Mouse (Mus musculus) limb, embryonic 13.5 days (tissue): ENCODE results near the gene Fsd1. TPM values are rescaled to one million over a fixed set of nuclear protein-coding genes. Genes with fewer than 3 reads are reported as not detected.

Experiments
- ATAC-seq: fragments of 200-750 bp; cut with Nextera tagmentation; 2 replicates; pipeline ENCODE4 v1.8.0; 2017; ENCODE audit warnings: low read depth, moderate number of reproducible peaks, moderate TSS enrichment; ENCODE audit not compliant: low FRiP score
- H3K27ac ChIP-seq: fragments of 300-500 bp; sonication (generic); 2 replicates; pipeline ENCODE4 v1.5.1; 2015; ENCODE audit warnings: inconsistent platforms, mild to moderate bottlenecking, moderate library complexity
- H3K27me3 ChIP-seq: fragments of 300-500 bp; sonication (generic); 2 replicates; pipeline ENCODE4 v1.6.1; 2015; ENCODE audit warnings: mild to moderate bottlenecking, inconsistent platforms
- H3K36me3 ChIP-seq: fragments of 300-500 bp; sonication (generic); 2 replicates; pipeline ENCODE4 v1.6.1; 2015; ENCODE audit warnings: inconsistent platforms, mild to moderate bottlenecking, moderate library complexity
- H3K4me1 ChIP-seq: fragments of 300-500 bp; sonication (generic); 2 replicates; pipeline ENCODE4 v1.6.1; 2015; ENCODE audit warnings: inconsistent platforms
- H3K4me2 ChIP-seq: fragments of 300-500 bp; sonication (generic); replicated peaks from 2 replicates; pipeline ENCODE4 v1.6.1; 2015; ENCODE audit warnings: inconsistent platforms, mild to moderate bottlenecking, moderate library complexity
- H3K4me3 ChIP-seq: fragments of 300-500 bp; sonication (generic); 2 replicates; pipeline ENCODE4 v1.5.1; 2015; ENCODE audit warnings: moderate library complexity, mild to moderate bottlenecking, inconsistent platforms
- H3K9ac ChIP-seq: fragments of 300-500 bp; sonication (generic); 2 replicates; pipeline ENCODE4 v1.6.1; 2015; ENCODE audit warnings: mild to moderate bottlenecking, inconsistent platforms
- H3K9me3 ChIP-seq: fragments of 300-500 bp; sonication (generic); 2 replicates; pipeline ENCODE4 v1.6.1; 2016; ENCODE audit warnings: inconsistent platforms
- WGBS: fragments of 180-500 bp; shearing (Covaris S2); methylation state at CpG from one replicate; pipeline ENCODE4 v1.1.7; 2015; 5-methylcytosine and 5-hydroxymethylcytosine counted together
- polyA plus RNA-seq: library from polyadenylated mRNA; unstranded; fragments of >200 nt; fragmentation: Nextera tagmentation; extraction: Ambion mirVana; gene quantifications from 2 replicates; pipeline ENCODE4 v1.2.1, GENCODE M21; 2015

Fsd1 gene
- polyA plus RNA-seq, 1 experiment from 2014 or later, result 36.4 TPM

GRCm38 (mm10) chr17:56036176-56036900, 50.0 kb downstream of the Fsd1 start, which contains the start of gene Sh3gl1:
Sh3gl1 (minus strand) TSS chr17:56036635.
- peak within 1 kb of the TSS; percentile 72 for H3K4me2 ChIP-seq
- H3K27ac ChIP-seq, result peak within 1 kb of the TSS; percentile 88
- H3K9me3 ChIP-seq, result no peaks in the 10 kb centered on the region
- H3K4me3 ChIP-seq, result peak within 1 kb of the TSS; percentile 91
- H3K9ac ChIP-seq, result peak within 1 kb of the TSS; percentile 97
- H3K4me1 ChIP-seq, result peaks cover 38% of the 10 kb centered on the region
- ATAC-seq, result peak; percentile 90
- H3K27me3 ChIP-seq, result no peaks in the 10 kb centered on the region
- H3K36me3 ChIP-seq, result peaks cover 28% of the 10 kb centered on the region
- under 1% methylated on average over 74 of the region's 74 CpGs for WGBS

GRCm38 (mm10) chr17:56036901-56037287, 50.6 kb downstream of the Fsd1 start:
- 39% methylated on average over 13 of the region's 13 CpGs for WGBS
- peak; percentile 16; the same call in 1 of the 2 replicates for ATAC-seq

GRCm38 (mm10) chr17:56038583-56039261, 52.4 kb downstream of the Fsd1 start:
- H3K9me3 ChIP-seq, result no peaks in the 10 kb centered on the region
- peaks cover 42% of the 10 kb centered on the region for H3K4me1 ChIP-seq
- no peak overlapping the region for H3K9ac ChIP-seq
- no peak overlapping the region for H3K27ac ChIP-seq
- no peak for ATAC-seq
- H3K4me2 ChIP-seq, result no peak overlapping the region
- peaks cover 16% of the 10 kb centered on the region for H3K36me3 ChIP-seq
- no peaks in the 10 kb centered on the region for H3K27me3 ChIP-seq
- WGBS, result 84% methylated on average over 8 of the region's 8 CpGs
- no peak overlapping the region for H3K4me3 ChIP-seq

More at GRCm38 (mm10) chr17:56036901-56037287, 50.6 kb downstream of the Fsd1 start:
- Histone ChIP-seq H3K36me3 (peaks cover 25% of the 10 kb centered on the region), H3K27ac (no peak overlapping the region), H3K4me2 (peak overlapping the region; percentile 57), H3K9ac (peak overlapping the region; percentile 57), H3K27me3 (no peaks in the 10 kb centered on the region), H3K4me1 (peaks cover 43% of the 10 kb centered on the region), H3K4me3 (peak overlapping the region; percentile 91), H3K9me3 (no peaks in the 10 kb centered on the region)

- no peak overlapping the region for H3K9ac ChIP-seq
- peaks cover 36% of the 10 kb centered on the region for H3K4me1 ChIP-seq
Measured at GRCm38 (mm10) chr17:56039345-56039744, 53.0 kb downstream of the Fsd1 start.

GRCm38 (mm10) chr17:56040030-56040856, 53.9 kb downstream of the Fsd1 start, which contains the start of gene Chaf1a:
Chaf1a (plus strand) TSS chr17:56040439.
- H3K4me2 ChIP-seq, result peak within 1 kb of the TSS; percentile 84
- peak within 1 kb of the TSS; percentile 74; the same call in 1 of the 2 replicates for H3K27ac ChIP-seq
- WGBS, result under 1% methylated on average over 66 of the region's 68 CpGs
- peak; percentile 86 for ATAC-seq
- H3K9ac ChIP-seq, result peak within 1 kb of the TSS; percentile 91
- H3K4me1 ChIP-seq, result peaks cover 32% of the 10 kb centered on the region
- H3K4me3 ChIP-seq, result peak within 1 kb of the TSS; percentile 83
- peaks cover 19% of the 10 kb centered on the region for H3K36me3 ChIP-seq
- no peaks in the 10 kb centered on the region for H3K9me3 ChIP-seq
- no peaks in the 10 kb centered on the region for H3K27me3 ChIP-seq

More at GRCm38 (mm10) chr17:56039345-56039744, 53.0 kb downstream of the Fsd1 start:
- Histone ChIP-seq H3K4me3 (peak overlapping the region; percentile 83; the same call in 1 of the 2 replicates), H3K4me2 (peak overlapping the region; percentile 84), H3K27ac (no peak overlapping the region), H3K9me3 (no peaks in the 10 kb centered on the region), H3K36me3 (peaks cover 16% of the 10 kb centered on the region), H3K27me3 (no peaks in the 10 kb centered on the region)
- no peak for ATAC-seq
- 74% methylated on average over 4 of the region's 4 CpGs for WGBS

- WGBS, result 2% methylated on average over 12 of the region's 12 CpGs
- Histone ChIP-seq H3K4me2 (peak overlapping the region; percentile 84), H3K9ac (peak overlapping the region; percentile 91), H3K27me3 (no peaks in the 10 kb centered on the region), H3K9me3 (no peaks in the 10 kb centered on the region), H3K4me3 (peak overlapping the region; percentile 83), H3K4me1 (peaks cover 27% of the 10 kb centered on the region), H3K27ac (peak overlapping the region; percentile 74; the same call in 1 of the 2 replicates), H3K36me3 (peaks cover 24% of the 10 kb centered on the region)
- no peak for ATAC-seq
Measured at GRCm38 (mm10) chr17:56040857-56041163, 54.5 kb downstream of the Fsd1 start.

Other genes starting within 250 kb of the Fsd1 start
- 0.18 and 0.19 TPM in 2 replicates for gene Adgre4, start 236.5 kb upstream of the Fsd1 start, polyA plus RNA-seq
- 11.0 and 11.3 TPM in 2 replicates for gene Zfp119a, start 107.6 kb upstream of the Fsd1 start, polyA plus RNA-seq
- gene Zfp959, start 94.4 kb upstream of the Fsd1 start, polyA plus RNA-seq, result 13.9 and 14.3 TPM in 2 replicates
- 7.0 and 7.6 TPM in 2 replicates for gene Zfp119b, start 37.0 kb upstream of the Fsd1 start, polyA plus RNA-seq
- 1.3 and 1.4 TPM in 2 replicates for gene Ebi3, start 33.9 kb upstream of the Fsd1 start, polyA plus RNA-seq
- 25.5 and 27.8 TPM in 2 replicates for gene Yju2, start 27.4 kb upstream of the Fsd1 start, polyA plus RNA-seq
- 50.4 and 50.7 TPM in 2 replicates for gene Shd, start 16.0 kb upstream of the Fsd1 start, polyA plus RNA-seq
- gene Stap2, start 19.1 kb downstream of the Fsd1 start, polyA plus RNA-seq, result 8.1 and 9.2 TPM in 2 replicates
- gene Mpnd, start 19.2 kb downstream of the Fsd1 start, polyA plus RNA-seq, result 108 and 109 TPM in 2 replicates
- 190 and 200 TPM in 2 replicates for gene Sh3gl1, start 50.1 kb downstream of the Fsd1 start, polyA plus RNA-seq
- gene Chaf1a, start 53.9 kb downstream of the Fsd1 start, polyA plus RNA-seq, result 27.4 and 29.0 TPM in 2 replicates
- gene Ubxn6, start 88.5 kb downstream of the Fsd1 start, polyA plus RNA-seq, result 45.3 and 49.4 TPM in 2 replicates
- gene Hdgfl2, start 93.1 kb downstream of the Fsd1 start, polyA plus RNA-seq, result 152 and 156 TPM in 2 replicates
- 0.03 and 0.04 TPM in 2 replicates for gene Plin4, start 123.3 kb downstream of the Fsd1 start, polyA plus RNA-seq
- 0.13 TPM in 1 of 2 replicates, not detected in the other for gene Plin5, start 131.1 kb downstream of the Fsd1 start, polyA plus RNA-seq
- 0.27 and 0.37 TPM in 2 replicates for gene Lrg1, start 135.5 kb downstream of the Fsd1 start, polyA plus RNA-seq
- gene Sema6b, start 153.8 kb downstream of the Fsd1 start, polyA plus RNA-seq, result 2.5 and 2.6 TPM in 2 replicates
- 11.3 and 12.0 TPM in 2 replicates for gene Tnfaip8l1, start 176.0 kb downstream of the Fsd1 start, polyA plus RNA-seq
- gene Mydgf, start 197.4 kb downstream of the Fsd1 start, polyA plus RNA-seq, result 98.6 and 102 TPM in 2 replicates
- gene Dpp9, start 232.4 kb downstream of the Fsd1 start, polyA plus RNA-seq, result 34.9 and 39.8 TPM in 2 replicates